Mouse (Mus musculus): ENCODE results near the gene Lrrc59. TPM values are rescaled to one million over a fixed set of nuclear protein-coding genes. Genes with fewer than 3 reads are reported as not detected.
"Not testable (repeated sequence)": the region's sequence is repeated elsewhere in the genome, so short reads cannot be mapped to it uniquely, and the experiment has no call there.

Gene Lrrc59
- polyA plus RNA-seq, 1 experiment from 2014 or later, result 205 TPM

DNA sequence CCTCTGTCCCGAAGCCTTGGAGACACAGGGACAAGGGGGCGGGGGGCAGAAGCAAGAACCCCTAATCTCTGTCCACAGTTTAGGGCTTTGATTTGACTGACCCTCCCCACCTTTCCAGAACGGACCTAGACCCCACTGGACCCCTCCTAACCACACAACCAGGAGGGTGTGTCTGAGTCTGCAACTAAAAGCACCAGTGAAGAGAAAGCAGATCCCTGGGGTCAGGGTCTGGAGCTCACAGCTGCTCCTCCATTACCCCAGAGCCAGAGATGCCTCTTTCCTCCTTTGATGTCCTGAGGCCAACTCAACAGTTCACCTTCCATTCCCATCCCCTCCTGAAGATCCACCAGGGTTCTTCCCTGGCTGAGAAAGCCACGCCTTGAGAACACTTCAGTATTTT, 46.7 kb downstream of the Lrrc59 start:
- Histone ChIP-seq H3K4me2 (ENCODE audit: low read depth, low read length) (peak overlapping the region; percentile 91), H3K27ac (replicated peaks; ENCODE audit: low read depth, low read length) (no peak overlapping the region), H3K27me3 (replicated peaks; ENCODE audit: control insufficient read depth, insufficient read depth, low read length) (no peaks in the 10 kb centered on the region), H3K9ac (ENCODE audit: low read depth, low read length) (peak overlapping the region; percentile 95), H3K9me3 (ENCODE audit: control insufficient read depth, low read length) (0 out of 2 replicates have a peak, but pooled peaks cover 3% of the 10 kb centered on the region), H3K4me1 (ENCODE audit: control insufficient read depth, insufficient read depth, low read length) (peaks cover 28% of the 10 kb centered on the region), H3K36me3 (ENCODE audit: control insufficient read depth, insufficient read depth, low read length) (no peaks in the 10 kb centered on the region), H3K4me3 (ENCODE audit: low read depth, low read length) (peak overlapping the region; percentile 98)
- no peak for ATAC-seq (ENCODE audit: low read depth)
- peak; percentile 11 for DNase-seq (ENCODE audit: low spot score)
- 39% methylated on average over 4 of the region's 4 CpGs for WGBS

DNA sequence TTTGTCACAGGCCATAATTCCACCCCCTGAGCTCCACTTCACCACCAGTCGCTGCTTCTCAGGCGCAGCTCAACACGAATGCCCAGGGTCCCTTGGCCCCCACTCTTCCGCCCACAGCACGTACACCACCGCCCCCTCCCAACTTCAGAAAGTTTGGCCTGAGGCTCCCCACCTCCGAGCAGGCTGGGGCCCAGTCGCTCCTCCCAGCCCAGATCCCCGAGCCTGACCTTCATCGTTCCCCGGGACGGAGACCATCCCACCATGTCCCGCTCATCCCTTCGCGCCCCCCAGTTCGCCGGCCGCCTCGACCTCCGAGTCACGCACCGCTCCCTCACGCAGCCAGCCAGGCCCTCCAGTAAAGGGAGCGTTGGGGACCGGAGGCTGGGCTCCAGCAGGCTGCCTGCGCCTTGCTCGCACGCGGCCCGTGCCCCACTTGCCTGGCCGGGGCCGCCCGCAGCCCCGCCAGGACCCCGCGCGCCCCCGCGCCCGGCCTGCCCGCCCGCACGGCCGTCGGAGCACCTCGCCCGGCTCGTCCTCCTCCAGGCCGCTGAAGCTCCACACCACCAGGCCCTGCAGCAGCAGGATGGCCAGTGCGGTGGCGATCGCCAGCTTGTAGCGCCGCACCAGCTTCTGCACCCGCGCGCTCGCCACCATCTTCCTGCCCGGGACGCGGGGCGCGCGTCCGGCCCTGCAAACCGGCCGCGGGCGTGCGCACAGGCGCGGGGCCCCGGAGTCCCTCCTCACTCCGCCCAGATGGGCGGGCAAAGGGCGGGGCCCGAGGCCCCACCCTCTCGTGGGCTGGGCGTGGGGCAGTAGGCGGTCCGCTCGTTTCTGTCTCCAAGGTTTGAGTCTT, 47.4 kb downstream of the Lrrc59 start, which contains the start of gene Xylt2:
TSS of gene Xylt2 (minus strand) at position 762 of the 853 bp plus-strand sequence.
- H3K4me3 ChIP-seq (ENCODE audit: low read depth, low read length), result peak within 1 kb of the TSS; percentile 98
- no peaks in the 10 kb centered on the region for H3K36me3 ChIP-seq (ENCODE audit: control insufficient read depth, insufficient read depth, low read length)
- DNase-seq (ENCODE audit: low spot score) (peak; percentile 96), ATAC-seq (ENCODE audit: low read depth) (peak; percentile 96)
- H3K4me2 ChIP-seq (ENCODE audit: low read depth, low read length), result peak within 1 kb of the TSS; percentile 91
- under 1% methylated on average over 29 of the region's 82 CpGs for WGBS
- H3K9me3 ChIP-seq (ENCODE audit: control insufficient read depth, low read length), result 0 out of 2 replicates have a peak, but pooled peaks cover 3% of the 10 kb centered on the region
- peak within 1 kb of the TSS; percentile 90 for H3K27ac ChIP-seq (replicated peaks; ENCODE audit: low read depth, low read length)
- no peaks in the 10 kb centered on the region for H3K27me3 ChIP-seq (replicated peaks; ENCODE audit: control insufficient read depth, insufficient read depth, low read length)
- peaks cover 28% of the 10 kb centered on the region for H3K4me1 ChIP-seq (ENCODE audit: control insufficient read depth, insufficient read depth, low read length)
- peak within 1 kb of the TSS; percentile 95 for H3K9ac ChIP-seq (ENCODE audit: low read depth, low read length)

DNA sequence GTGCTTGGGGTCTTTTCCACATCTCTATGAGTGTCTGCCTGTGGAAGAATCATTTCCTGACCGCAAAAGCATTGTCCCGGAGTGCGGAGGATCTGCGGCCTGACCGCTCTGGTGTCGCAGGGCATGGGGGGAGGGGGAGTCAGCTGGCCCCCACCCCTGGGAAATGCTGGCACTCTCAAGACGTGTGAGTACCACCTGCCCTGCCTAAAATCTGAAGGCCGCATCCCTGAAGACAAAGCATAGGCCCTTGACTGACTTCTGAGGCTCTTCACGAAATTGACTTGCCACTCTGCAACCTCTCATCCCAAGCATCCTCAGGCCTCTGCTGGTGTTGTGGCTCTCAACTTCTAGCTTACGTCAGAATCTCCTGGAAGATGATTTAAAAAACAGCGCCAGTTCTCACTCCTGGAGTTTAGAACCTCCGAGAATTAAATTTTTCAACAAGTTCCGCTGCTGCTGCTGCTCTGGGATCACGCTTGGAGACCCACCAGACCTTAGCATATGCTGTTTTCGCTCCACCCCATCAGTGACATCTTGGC, 48.1 kb downstream of the Lrrc59 start:
- Histone ChIP-seq H3K27me3 (replicated peaks; ENCODE audit: control insufficient read depth, insufficient read depth, low read length) (no peaks in the 10 kb centered on the region), H3K4me1 (ENCODE audit: control insufficient read depth, insufficient read depth, low read length) (peaks cover 28% of the 10 kb centered on the region), H3K9ac (ENCODE audit: low read depth, low read length) (peak overlapping the region; percentile 95), H3K27ac (replicated peaks; ENCODE audit: low read depth, low read length) (peak overlapping the region; percentile 71), H3K36me3 (ENCODE audit: control insufficient read depth, insufficient read depth, low read length) (no peaks in the 10 kb centered on the region), H3K4me3 (ENCODE audit: low read depth, low read length) (peak overlapping the region; percentile 98), H3K9me3 (ENCODE audit: control insufficient read depth, low read length) (0 out of 2 replicates have a peak, but pooled peaks cover 3% of the 10 kb centered on the region), H3K4me2 (ENCODE audit: low read depth, low read length) (peak overlapping the region; percentile 91)
- no peak for ATAC-seq (ENCODE audit: low read depth)
- DNase-seq (ENCODE audit: low spot score), result peak; percentile 30
- 18% methylated on average over 15 of the region's 15 CpGs for WGBS

GRCm38 (mm10) chr11:94680639-94681038, 51.1 kb downstream of the Lrrc59 start:
- no peaks in the 10 kb centered on the region for H3K36me3 ChIP-seq (ENCODE audit: control insufficient read depth, insufficient read depth, low read length)
- no peak overlapping the region for H3K27ac ChIP-seq (replicated peaks; ENCODE audit: low read depth, low read length)
- DNase-seq (ENCODE audit: low spot score) (no peak), ATAC-seq (ENCODE audit: low read depth) (no peak)
- peaks cover 18% of the 10 kb centered on the region for H3K4me1 ChIP-seq (ENCODE audit: control insufficient read depth, insufficient read depth, low read length)
- no peak overlapping the region for H3K4me3 ChIP-seq (ENCODE audit: low read depth, low read length)
- H3K9me3 ChIP-seq (ENCODE audit: control insufficient read depth, low read length), result 0 out of 2 replicates have a peak, but pooled peaks cover 3% of the 10 kb centered on the region
- no peaks in the 10 kb centered on the region for H3K27me3 ChIP-seq (replicated peaks; ENCODE audit: control insufficient read depth, insufficient read depth, low read length)
- no peak overlapping the region for H3K4me2 ChIP-seq (ENCODE audit: low read depth, low read length)
- no peak overlapping the region for H3K9ac ChIP-seq (ENCODE audit: low read depth, low read length)

GRCm38 (mm10) chr11:94681640-94682039, 52.1 kb downstream of the Lrrc59 start:
- ATAC-seq (ENCODE audit: low read depth) (no peak), DNase-seq (ENCODE audit: low spot score) (peak; percentile 11)
- Histone ChIP-seq H3K9ac (ENCODE audit: low read depth, low read length) (no peak overlapping the region), H3K36me3 (ENCODE audit: control insufficient read depth, insufficient read depth, low read length) (no peaks in the 10 kb centered on the region), H3K9me3 (ENCODE audit: control insufficient read depth, low read length) (0 out of 2 replicates have a peak, but pooled peaks cover 3% of the 10 kb centered on the region), H3K4me1 (ENCODE audit: control insufficient read depth, insufficient read depth, low read length) (peaks cover 10% of the 10 kb centered on the region; the same call in 1 of the 2 replicates), H3K4me3 (ENCODE audit: low read depth, low read length) (no peak overlapping the region), H3K27me3 (replicated peaks; ENCODE audit: control insufficient read depth, insufficient read depth, low read length) (no peaks in the 10 kb centered on the region), H3K27ac (replicated peaks; ENCODE audit: low read depth, low read length) (no peak overlapping the region), H3K4me2 (ENCODE audit: low read depth, low read length) (no peak overlapping the region)
- 80% methylated on average over 4 of the region's 4 CpGs for WGBS

- H3K4me2 ChIP-seq (ENCODE audit: low read depth, low read length), result no peak overlapping the region
- DNase-seq (ENCODE audit: low spot score), result no peak
- no peak for ATAC-seq (ENCODE audit: low read depth)
- H3K9ac ChIP-seq (ENCODE audit: low read depth, low read length), result no peak overlapping the region
- H3K27ac ChIP-seq (replicated peaks; ENCODE audit: low read depth, low read length), result no peak overlapping the region
- 75% methylated on average over 7 of the region's 7 CpGs for WGBS
- no peak overlapping the region for H3K4me3 ChIP-seq (ENCODE audit: low read depth, low read length)
- H3K36me3 ChIP-seq (ENCODE audit: control insufficient read depth, insufficient read depth, low read length), result no peaks in the 10 kb centered on the region
- no peaks in the 10 kb centered on the region for H3K27me3 ChIP-seq (replicated peaks; ENCODE audit: control insufficient read depth, insufficient read depth, low read length)
- peaks cover 10% of the 10 kb centered on the region; the same call in 1 of the 2 replicates for H3K4me1 ChIP-seq (ENCODE audit: control insufficient read depth, insufficient read depth, low read length)
- H3K9me3 ChIP-seq (ENCODE audit: control insufficient read depth, low read length), result 0 out of 2 replicates have a peak, but pooled peaks cover 3% of the 10 kb centered on the region
Observed at GRCm38 (mm10) chr11:94682427-94682826, 52.9 kb downstream of the Lrrc59 start.

GRCm38 (mm10) chr11:94687178-94687577, 57.6 kb downstream of the Lrrc59 start:
- no peak for DNase-seq (ENCODE audit: low spot score)
- Histone ChIP-seq H3K9ac (ENCODE audit: low read depth, low read length) (no peak overlapping the region), H3K4me2 (ENCODE audit: low read depth, low read length) (no peak overlapping the region), H3K9me3 (ENCODE audit: control insufficient read depth, low read length) (no peaks in the 10 kb centered on the region), H3K4me1 (ENCODE audit: control insufficient read depth, insufficient read depth, low read length) (no peaks in the 10 kb centered on the region), H3K4me3 (ENCODE audit: low read depth, low read length) (no peak overlapping the region), H3K27me3 (replicated peaks; ENCODE audit: control insufficient read depth, insufficient read depth, low read length) (no peaks in the 10 kb centered on the region), H3K36me3 (ENCODE audit: control insufficient read depth, insufficient read depth, low read length) (no peaks in the 10 kb centered on the region), H3K27ac (replicated peaks; ENCODE audit: low read depth, low read length) (no peak overlapping the region)
- ATAC-seq (ENCODE audit: low read depth), result no peak
- 78% methylated on average over 6 of the region's 6 CpGs for WGBS

- H3K36me3 ChIP-seq (ENCODE audit: control insufficient read depth, insufficient read depth, low read length); H3K4me3 ChIP-seq (ENCODE audit: low read depth, low read length); H3K4me2 ChIP-seq (ENCODE audit: low read depth, low read length); DNase-seq (ENCODE audit: low spot score); H3K27ac ChIP-seq (replicated peaks; ENCODE audit: low read depth, low read length); H3K27me3 ChIP-seq (replicated peaks; ENCODE audit: control insufficient read depth, insufficient read depth, low read length); ATAC-seq (ENCODE audit: low read depth); H3K9me3 ChIP-seq (ENCODE audit: control insufficient read depth, low read length); H3K4me1 ChIP-seq (ENCODE audit: control insufficient read depth, insufficient read depth, low read length); H3K9ac ChIP-seq (ENCODE audit: low read depth, low read length): not testable (repeated sequence)
Observed at GRCm38 (mm10) chr11:94692502-94692901, 62.9 kb downstream of the Lrrc59 start.
